Mouse (Mus musculus): ENCODE data around the gene Pank2.
"Not testable (repeated sequence)": the region's sequence is repeated elsewhere in the genome, so short reads cannot be mapped to it uniquely, and the experiment has no call there.

Gene Pank2

GRCm38 (mm10) chr2:131260544-131261307, 1.6 kb upstream of the Pank2 start:
- DNase-seq (ENCODE audit: low spot score in 2 of 2) = peak in 1 of 2 experiments; percentile 4

- DNase-seq (ENCODE audit: low spot score in 2 of 2) = no peak
Observed at GRCm38 (mm10) chr2:131261481-131262212, 648 bp upstream of the Pank2 start.

- DNase-seq (ENCODE audit: low spot score in 2 of 2) = no peak
Observed at GRCm38 (mm10) chr2:131262680-131263670, 680 bp downstream of the Pank2 start.

GRCm38 (mm10) chr2:131264027-131264426, 1.7 kb downstream of the Pank2 start:
- no peak for DNase-seq (ENCODE audit: low spot score in 2 of 2)

GRCm38 (mm10) chr2:131265056-131265455, 2.8 kb downstream of the Pank2 start:
- no peak for DNase-seq (ENCODE audit: low spot score in 2 of 2)

GRCm38 (mm10) chr2:131275493-131275892, 13.2 kb downstream of the Pank2 start:
- no peak for DNase-seq (ENCODE audit: low spot score in 2 of 2)

- no peak for DNase-seq (ENCODE audit: low spot score in 2 of 2)
Observed at GRCm38 (mm10) chr2:131276722-131277121, 14.4 kb downstream of the Pank2 start.

- DNase-seq (ENCODE audit: low spot score in 2 of 2) = no peak
Observed at GRCm38 (mm10) chr2:131281596-131281995, 19.3 kb downstream of the Pank2 start.

- no peak for DNase-seq (ENCODE audit: low spot score in 2 of 2)
Observed at GRCm38 (mm10) chr2:131286276-131286675, 24.0 kb downstream of the Pank2 start.

- DNase-seq (ENCODE audit: low spot score in 2 of 2) = no peak
Observed at GRCm38 (mm10) chr2:131290669-131291068, 28.4 kb downstream of the Pank2 start.

GRCm38 (mm10) chr2:131296746-131297261, 34.5 kb downstream of the Pank2 start:
- peak in 1 of 2 experiments; percentile 21 for DNase-seq (ENCODE audit: low spot score in 2 of 2)

GRCm38 (mm10) chr2:131298674-131299073, 36.4 kb downstream of the Pank2 start:
- DNase-seq (ENCODE audit: low spot score in 2 of 2) = not testable (repeated sequence)

- no peak for DNase-seq (ENCODE audit: low spot score in 2 of 2)
Observed at GRCm38 (mm10) chr2:131300485-131300884, 38.2 kb downstream of the Pank2 start.

- no peak for DNase-seq (ENCODE audit: low spot score in 2 of 2)
Observed at GRCm38 (mm10) chr2:131301635-131302034, 39.3 kb downstream of the Pank2 start.

GRCm38 (mm10) chr2:131304497-131304896, 42.2 kb downstream of the Pank2 start:
- no peak for DNase-seq (ENCODE audit: low spot score in 2 of 2)

GRCm38 (mm10) chr2:131305226-131305625, 42.9 kb downstream of the Pank2 start:
- not testable (repeated sequence) for DNase-seq (ENCODE audit: low spot score in 2 of 2)

GRCm38 (mm10) chr2:131307391-131307790, 45.1 kb downstream of the Pank2 start:
- no peak for DNase-seq (ENCODE audit: low spot score in 2 of 2)

GRCm38 (mm10) chr2:131307822-131308221, 45.5 kb downstream of the Pank2 start:
- DNase-seq (ENCODE audit: low spot score in 2 of 2) = no peak

- no peak for DNase-seq (ENCODE audit: low spot score in 2 of 2)
Observed at GRCm38 (mm10) chr2:131309296-131309695, 47.0 kb downstream of the Pank2 start.

- no peak for DNase-seq (ENCODE audit: low spot score in 2 of 2)
Observed at GRCm38 (mm10) chr2:131316167-131316566, 53.9 kb downstream of the Pank2 start.

- no peak for DNase-seq (ENCODE audit: low spot score in 2 of 2)
Observed at GRCm38 (mm10) chr2:131319401-131319800, 57.1 kb downstream of the Pank2 start.

- DNase-seq (ENCODE audit: low spot score in 2 of 2) = peak; percentile 35 to 73
Observed at GRCm38 (mm10) chr2:131321192-131321591, 58.9 kb downstream of the Pank2 start.

Measured in left cerebral cortex, adult 9 months (tissue).